Mouse (Mus musculus) ES-E14 (cell line): Measurements from ENCODE around the gene Mst1.

Experiments used
- CHD2 ChIP-seq: IDR thresholded peaks from 2 replicates; pipeline ENCODE4 v1.6.1; 2014; ENCODE audit warnings: mild to moderate bottlenecking, low read depth, low read length, inconsistent platforms
- HCFC1 ChIP-seq: IDR thresholded peaks from 2 replicates; pipeline ENCODE4 v1.6.1; 2012; ENCODE audit warnings: low read length, inconsistent platforms, borderline replicate concordance; ENCODE audit not compliant: insufficient read depth
- MAFK ChIP-seq: IDR thresholded peaks from 2 replicates; pipeline ENCODE4 v1.6.1; 2014; ENCODE audit warnings: mild to moderate bottlenecking, low read depth, low read length, inconsistent platforms; ENCODE audit not compliant: insufficient read depth
- ZC3H11A ChIP-seq: IDR thresholded peaks from 2 replicates; pipeline ENCODE4 v1.6.1; 2012; ENCODE audit warnings: low read depth, mild to moderate bottlenecking, inconsistent platforms, low read length, borderline replicate concordance
- ZNF384 ChIP-seq: IDR thresholded peaks from 2 replicates; pipeline ENCODE4 v1.6.1; 2012; ENCODE audit warnings: low read depth, low read length, inconsistent platforms

DNA sequence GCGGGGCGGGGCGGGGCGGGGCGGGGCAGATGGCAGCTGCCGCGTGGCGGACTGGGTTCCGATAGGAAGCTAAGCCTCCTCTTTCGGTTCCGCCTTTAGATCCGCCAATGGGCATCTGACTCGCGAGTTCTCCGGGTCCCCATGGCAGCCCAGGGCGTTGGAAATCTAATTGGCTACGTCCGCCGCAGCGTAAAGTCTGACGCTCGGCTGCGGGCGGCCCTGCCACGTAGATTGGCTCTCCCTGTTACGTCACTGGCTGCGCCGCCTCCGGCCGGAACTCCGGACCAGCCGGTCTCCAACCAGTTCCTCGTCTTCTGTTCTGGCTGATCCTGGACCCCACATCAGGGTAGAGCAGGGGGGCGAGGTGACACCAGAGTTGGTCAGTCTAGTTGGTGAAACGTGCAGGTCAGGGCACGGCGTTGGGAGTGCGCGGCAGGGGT is 31.2 kb upstream of the Mst1 start, which contains the start of gene Gmppb:
- TF ChIP-seq HCFC1 = 0 out of 2 replicates have a peak, but pooled peaks have one; percentile 28
- TF ChIP-seq MAFK = no peak
- TF ChIP-seq CHD2 = no peak
- TF ChIP-seq ZNF384 = no peak
- no peak for TF ChIP-seq ZC3H11A
